Mouse (Mus musculus): Measurements from ENCODE around the gene Bcl2. TPM values are rescaled to one million over a fixed set of nuclear protein-coding genes. Genes with fewer than 3 reads are reported as not detected.

The Bcl2 gene
- total and polyA plus RNA-seq, 2 experiments from 2014 or later = 3.3 to 3.6 TPM

DNA sequence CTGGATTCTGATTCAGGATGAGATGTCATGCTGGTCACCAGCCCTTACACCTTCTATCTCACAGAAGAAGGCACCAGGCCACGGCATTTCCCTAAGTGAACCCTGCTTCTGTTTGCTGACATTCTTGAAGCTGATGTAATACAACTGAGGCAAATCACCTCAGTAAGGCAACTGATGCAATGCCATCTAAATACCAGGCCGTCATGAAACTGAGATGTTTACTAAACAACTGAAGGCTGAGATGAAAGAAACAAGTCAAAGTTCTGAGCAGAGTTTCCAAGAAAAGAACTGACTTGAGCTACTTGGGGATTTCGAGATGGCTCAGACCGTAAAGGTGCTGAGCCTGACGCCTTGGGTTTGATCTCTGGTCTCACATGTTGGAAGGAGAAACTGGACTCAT is 97.1 kb downstream of the Bcl2 start:
- no peaks in the 10 kb centered on the region for H3K9me3 ChIP-seq (replicated peaks; ENCODE audit: control insufficient read depth, low read length)
- no peak overlapping the region for H3K27ac ChIP-seq (ENCODE audit: low read depth)
- no peaks in the 10 kb centered on the region for H3K36me3 ChIP-seq (replicated peaks; ENCODE audit: control insufficient read depth, insufficient read depth, low read length)
- no peak overlapping the region for H3K4me2 ChIP-seq (ENCODE audit: low read depth, low read length)
- TF ChIP-seq EP300 (IDR thresholded peaks at IDR 0.05; ENCODE audit: low read depth) = no peak
- no peak for TF ChIP-seq CTCF (IDR thresholded peaks at IDR 0.05; ENCODE audit: low read depth)
- no peaks in the 10 kb centered on the region for H3K4me1 ChIP-seq (ENCODE audit: control insufficient read depth, insufficient read depth)
- H3K4me3 ChIP-seq (ENCODE audit: low read depth, low read length) = no peak overlapping the region
- ATAC-seq (ENCODE audit: insufficient read depth, low read depth) (no peak), DNase-seq (ENCODE audit: low spot score) (no peak)
- no peaks in the 10 kb centered on the region for H3K27me3 ChIP-seq (ENCODE audit: control insufficient read depth, insufficient read depth, low read length)
- H3K9ac ChIP-seq (replicated peaks; ENCODE audit: low read depth, low read length) = no peak overlapping the region
- 88% methylated on average over 5 of the region's 5 CpGs for WGBS

DNA sequence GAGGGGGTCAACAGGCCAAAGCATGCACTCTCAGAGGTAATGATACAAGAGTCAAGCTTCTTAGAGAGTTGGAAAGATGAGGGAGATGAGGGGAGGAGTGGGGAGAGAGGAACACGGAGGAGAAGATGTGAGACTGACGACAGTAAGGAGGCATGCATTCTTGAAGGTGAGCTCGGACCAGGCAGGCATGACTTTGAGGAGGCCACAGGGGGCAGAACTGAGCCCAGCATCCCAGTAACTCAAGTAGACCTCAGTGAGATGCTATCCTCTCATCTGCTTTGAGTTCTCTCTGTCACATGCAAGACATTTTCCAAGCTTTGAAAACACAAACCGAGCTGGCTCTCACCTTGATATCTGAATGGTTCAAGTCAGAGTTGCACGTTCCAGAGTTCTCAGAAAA is 100.7 kb downstream of the Bcl2 start:
- H3K4me2 ChIP-seq (ENCODE audit: low read depth, low read length) = no peak overlapping the region
- no peaks in the 10 kb centered on the region for H3K27me3 ChIP-seq (ENCODE audit: control insufficient read depth, insufficient read depth, low read length)
- 74% methylated on average over 5 of the region's 5 CpGs for WGBS
- H3K36me3 ChIP-seq (replicated peaks; ENCODE audit: control insufficient read depth, insufficient read depth, low read length) = no peaks in the 10 kb centered on the region
- H3K9ac ChIP-seq (replicated peaks; ENCODE audit: low read depth, low read length) = no peak overlapping the region
- DNase-seq (ENCODE audit: low spot score) (no peak), ATAC-seq (ENCODE audit: insufficient read depth, low read depth) (no peak)
- H3K4me1 ChIP-seq (ENCODE audit: control insufficient read depth, insufficient read depth) = no peaks in the 10 kb centered on the region
- no peak overlapping the region for H3K4me3 ChIP-seq (ENCODE audit: low read depth, low read length)
- TF ChIP-seq CTCF (IDR thresholded peaks at IDR 0.05; ENCODE audit: low read depth) = no peak
- TF ChIP-seq EP300 (IDR thresholded peaks at IDR 0.05; ENCODE audit: low read depth) = no peak
- H3K27ac ChIP-seq (ENCODE audit: low read depth) = no peak overlapping the region
- H3K9me3 ChIP-seq (replicated peaks; ENCODE audit: control insufficient read depth, low read length) = no peaks in the 10 kb centered on the region

DNA sequence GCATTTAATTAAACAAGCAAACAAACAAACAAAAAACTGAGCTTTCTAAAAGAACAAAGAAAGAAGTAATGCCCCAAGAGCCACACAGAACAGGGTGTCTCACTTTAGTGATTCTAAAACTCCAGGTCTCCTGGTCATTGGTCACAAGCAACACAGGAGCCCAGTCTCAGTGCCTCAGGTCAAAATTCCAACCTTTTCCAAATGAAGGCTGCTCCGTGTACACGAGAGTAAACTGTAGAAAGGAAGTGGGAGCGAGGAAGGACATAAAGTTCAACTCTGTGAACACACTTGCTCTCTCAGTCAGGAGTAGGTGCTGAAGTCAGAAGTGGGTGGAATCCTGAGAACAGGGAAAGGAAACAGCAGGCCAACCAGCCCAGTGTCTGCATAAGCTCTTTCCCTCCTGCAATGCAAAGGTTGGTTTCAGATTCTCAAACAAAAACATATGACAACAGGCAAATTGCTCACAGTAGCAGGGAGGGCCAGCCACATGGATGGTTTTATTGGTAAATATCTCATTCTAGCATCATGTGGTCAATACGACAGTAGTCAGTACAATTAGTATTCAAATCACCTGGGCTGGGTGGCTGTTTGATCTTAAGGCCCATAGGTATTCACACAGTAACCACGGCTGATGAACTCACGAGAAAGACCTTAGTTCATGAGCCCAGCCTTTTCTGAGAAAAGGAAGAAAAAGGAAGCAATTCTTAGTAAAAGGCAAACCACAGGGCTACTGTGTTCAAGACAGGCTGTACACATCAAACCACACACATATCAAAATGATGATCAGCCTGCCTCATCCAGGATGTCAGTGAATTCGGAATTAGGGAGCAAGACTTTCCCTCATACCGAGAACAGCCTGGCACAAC is 101.7 kb downstream of the Bcl2 start:
- H3K4me2 ChIP-seq (ENCODE audit: low read depth, low read length) = no peak overlapping the region
- H3K27me3 ChIP-seq (ENCODE audit: control insufficient read depth, insufficient read depth, low read length) = no peaks in the 10 kb centered on the region
- no peaks in the 10 kb centered on the region for H3K4me1 ChIP-seq (ENCODE audit: control insufficient read depth, insufficient read depth)
- DNase-seq (ENCODE audit: low spot score) (no peak), ATAC-seq (ENCODE audit: insufficient read depth, low read depth) (no peak)
- 59% methylated on average over 8 of the region's 8 CpGs for WGBS
- no peak overlapping the region for H3K9ac ChIP-seq (replicated peaks; ENCODE audit: low read depth, low read length)
- no peak overlapping the region for H3K27ac ChIP-seq (ENCODE audit: low read depth)
- no peak overlapping the region for H3K4me3 ChIP-seq (ENCODE audit: low read depth, low read length)
- TF ChIP-seq EP300 (IDR thresholded peaks at IDR 0.05; ENCODE audit: low read depth) = no peak
- no peak for TF ChIP-seq CTCF (IDR thresholded peaks at IDR 0.05; ENCODE audit: low read depth)
- no peaks in the 10 kb centered on the region for H3K36me3 ChIP-seq (replicated peaks; ENCODE audit: control insufficient read depth, insufficient read depth, low read length)
- H3K9me3 ChIP-seq (replicated peaks; ENCODE audit: control insufficient read depth, low read length) = no peaks in the 10 kb centered on the region

DNA sequence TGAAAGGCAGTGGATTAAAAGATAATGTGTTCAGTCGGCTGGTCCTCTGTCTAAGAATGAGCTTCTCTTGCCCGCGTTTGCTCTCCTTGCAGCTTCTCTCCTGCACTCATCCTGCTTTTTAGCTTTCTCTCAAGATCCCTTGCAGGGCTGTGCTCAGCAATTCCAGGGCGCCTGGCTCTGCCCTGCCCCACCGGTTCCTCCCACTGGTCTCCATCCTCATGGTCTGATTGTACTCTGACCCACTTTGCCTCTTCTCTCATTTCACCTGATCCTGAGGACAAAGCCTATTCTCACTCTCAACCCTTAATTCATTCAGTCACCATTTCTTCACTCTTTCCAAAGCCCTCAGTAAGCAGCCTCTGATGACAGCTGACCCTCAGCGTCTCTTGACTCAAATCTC is 102.8 kb downstream of the Bcl2 start:
- TF ChIP-seq CTCF (IDR thresholded peaks at IDR 0.05; ENCODE audit: low read depth) (no peak), EP300 (IDR thresholded peaks at IDR 0.05; ENCODE audit: low read depth) (no peak)
- Histone ChIP-seq H3K4me2 (ENCODE audit: low read depth, low read length) (no peak overlapping the region), H3K4me1 (ENCODE audit: control insufficient read depth, insufficient read depth) (no peaks in the 10 kb centered on the region), H3K4me3 (ENCODE audit: low read depth, low read length) (no peak overlapping the region), H3K9me3 (replicated peaks; ENCODE audit: control insufficient read depth, low read length) (no peaks in the 10 kb centered on the region), H3K36me3 (replicated peaks; ENCODE audit: control insufficient read depth, insufficient read depth, low read length) (no peaks in the 10 kb centered on the region), H3K27ac (ENCODE audit: low read depth) (no peak overlapping the region), H3K9ac (replicated peaks; ENCODE audit: low read depth, low read length) (no peak overlapping the region), H3K27me3 (ENCODE audit: control insufficient read depth, insufficient read depth, low read length) (no peaks in the 10 kb centered on the region)
- WGBS = 77% methylated on average over 6 of the region's 6 CpGs
- DNase-seq (ENCODE audit: low spot score) (no peak), ATAC-seq (ENCODE audit: insufficient read depth, low read depth) (no peak)

DNA sequence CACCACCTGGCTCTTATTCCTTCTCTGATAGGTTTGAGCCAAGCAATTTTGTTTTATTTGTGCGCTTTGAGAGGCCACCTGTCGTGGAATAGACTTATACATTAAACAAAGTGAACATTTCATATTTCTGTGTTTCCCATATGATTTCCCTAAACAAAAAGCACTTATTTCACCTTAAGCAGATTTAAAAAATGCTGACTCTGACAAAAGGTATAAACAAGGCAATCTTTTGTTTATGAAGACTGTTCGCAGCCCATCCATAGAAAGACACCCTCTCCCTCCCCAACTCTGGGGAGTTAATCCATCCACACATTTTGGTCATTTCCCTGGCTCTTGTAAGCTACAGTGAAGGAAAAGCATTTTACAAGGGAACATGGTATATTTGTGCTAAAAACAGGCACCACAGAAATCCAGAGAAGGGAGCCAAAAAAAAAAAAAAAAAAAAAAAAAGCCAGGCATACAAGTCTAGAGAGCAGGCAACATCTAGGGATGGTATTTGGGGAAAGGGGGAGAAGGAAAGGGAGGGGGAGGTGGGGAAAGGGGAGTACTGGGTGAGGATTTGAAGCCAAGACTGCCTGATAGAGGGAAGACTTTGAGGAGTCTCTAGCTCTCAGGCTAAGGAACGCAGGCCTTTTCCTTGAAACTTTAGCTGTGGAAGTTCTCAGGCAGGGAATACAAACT is 105.8 kb downstream of the Bcl2 start:
- ATAC-seq (ENCODE audit: insufficient read depth, low read depth) = no peak
- no peak overlapping the region for H3K27ac ChIP-seq (ENCODE audit: low read depth)

More for the DNA sequence above, 105.8 kb downstream of the Bcl2 start:
- no peak overlapping the region for H3K9ac ChIP-seq (replicated peaks; ENCODE audit: low read depth, low read length)
- WGBS = 85% methylated on average over 4 of the region's 4 CpGs
- H3K27me3 ChIP-seq (ENCODE audit: control insufficient read depth, insufficient read depth, low read length) = no peaks in the 10 kb centered on the region
- no peak for DNase-seq (ENCODE audit: low spot score)
- no peaks in the 10 kb centered on the region for H3K36me3 ChIP-seq (replicated peaks; ENCODE audit: control insufficient read depth, insufficient read depth, low read length)
- peaks cover 4% of the 10 kb centered on the region; the same call in 1 of the 2 replicates for H3K4me1 ChIP-seq (ENCODE audit: control insufficient read depth, insufficient read depth)
- no peak overlapping the region for H3K4me2 ChIP-seq (ENCODE audit: low read depth, low read length)
- TF ChIP-seq CTCF (IDR thresholded peaks at IDR 0.05; ENCODE audit: low read depth) = no peak
- no peak for TF ChIP-seq EP300 (IDR thresholded peaks at IDR 0.05; ENCODE audit: low read depth)
- H3K9me3 ChIP-seq (replicated peaks; ENCODE audit: control insufficient read depth, low read length) = no peaks in the 10 kb centered on the region
- no peak overlapping the region for H3K4me3 ChIP-seq (ENCODE audit: low read depth, low read length)

Measured in heart, postnatal 0 days (tissue).